Mouse (Mus musculus) C2C12 (cell line): ENCODE measurements at regions not wholly inside any gene's neighbourhood (a gene's known extent, or its start where the extent isn't known, plus 50 kb on each side); places are given as distances from the start of the nearest gene placed in this dataset.

ENCODE experiments used
- H3K27me3 ChIP-seq: one replicate; pipeline ENCODE4 v1.6.1; 2011; ENCODE audit not compliant: control insufficient read depth, insufficient read depth, insufficient read length
- H3K36me3 ChIP-seq: one replicate; pipeline ENCODE4 v1.6.1; 2011; ENCODE audit not compliant: control insufficient read depth, insufficient read depth
- H3K4me3 ChIP-seq: one replicate; pipeline ENCODE4 v1.5.1; 2011; ENCODE audit warnings: mild to moderate bottlenecking, control low read depth; ENCODE audit not compliant: poor library complexity, insufficient read depth, severe bottlenecking
- H3K79me2 ChIP-seq: one replicate; pipeline ENCODE4 v1.6.1; 2011; ENCODE audit not compliant: control insufficient read depth, insufficient read depth
- H3K79me3 ChIP-seq: one replicate; pipeline ENCODE4 v1.6.1; 2011; ENCODE audit warnings: low read depth, control low read depth
- H3ac ChIP-seq: one replicate; pipeline ENCODE3; 2011; ENCODE audit warnings: low read depth; ENCODE audit not compliant: control insufficient read depth, insufficient read length
- CEBPB ChIP-seq: IDR thresholded peaks from one replicate; pipeline ENCODE4 v1.6.1; 2011; ENCODE audit warnings: low read depth, mild to moderate bottlenecking, control low read depth, moderate library complexity
- CTCF ChIP-seq: IDR thresholded peaks from one replicate; pipeline ENCODE4 v1.5.1; 2011; ENCODE audit not compliant: control insufficient read depth, insufficient read depth, insufficient read length
- FOSL1 ChIP-seq: IDR thresholded peaks from one replicate; pipeline ENCODE4 v1.8.0; 2011; ENCODE audit warnings: mild to moderate bottlenecking, low read length; ENCODE audit not compliant: poor library complexity, insufficient read depth, severe bottlenecking
- MAX ChIP-seq: IDR thresholded peaks from one replicate; pipeline ENCODE4 v1.6.1; 2011; ENCODE audit warnings: mild to moderate bottlenecking, control low read depth
- MYOD1 ChIP-seq: IDR thresholded peaks from one replicate; pipeline ENCODE4 v1.6.1; 2011; ENCODE audit warnings: low read depth; ENCODE audit not compliant: control insufficient read depth, insufficient read length
- MYOG ChIP-seq: IDR thresholded peaks from one replicate; pipeline ENCODE4 v1.6.1; 2011; ENCODE audit not compliant: control insufficient read depth, insufficient read length; ENCODE audit errors: extremely low read depth
- USF1 ChIP-seq: IDR thresholded peaks from one replicate; pipeline ENCODE4 v1.6.1; 2011; ENCODE audit warnings: low read depth, mild to moderate bottlenecking, control low read depth, moderate library complexity

- Histone ChIP-seq H3K79me3 (no peaks in the 10 kb centered on the region), H3K4me3 (no peak overlapping the region), H3K27me3 (no peaks in the 10 kb centered on the region), H3K36me3 (no peaks in the 10 kb centered on the region), H3K79me2 (no peaks in the 10 kb centered on the region), H3ac (no peak overlapping the region)
- no peak for TF ChIP-seq MAX
- TF ChIP-seq CEBPB: no peak
- TF ChIP-seq CTCF: no peak
- no peak for TF ChIP-seq MYOD1
- no peak for TF ChIP-seq USF1
- no peak for TF ChIP-seq MYOG
- no peak for TF ChIP-seq FOSL1
These were observed 239.0 kb upstream of the 4930583I09Rik start for GRCm38 (mm10) chr17:65074878-65075277.

- H3K79me2 ChIP-seq: no peaks in the 10 kb centered on the region
- H3K79me3 ChIP-seq: no peaks in the 10 kb centered on the region
- H3K27me3 ChIP-seq: no peaks in the 10 kb centered on the region
- H3K4me3 ChIP-seq: no peak overlapping the region
- TF ChIP-seq USF1: no peak
- TF ChIP-seq FOSL1: no peak
- H3K36me3 ChIP-seq: no peaks in the 10 kb centered on the region
- no peak overlapping the region for H3ac ChIP-seq
These were observed 235.2 kb upstream of the 4930583I09Rik start for GRCm38 (mm10) chr17:65071114-65071513.

GRCm38 (mm10) chr17:65066135-65066534 lies 230.3 kb upstream of the 4930583I09Rik start:
- TF ChIP-seq CEBPB: no peak
- no peak for TF ChIP-seq CTCF
- TF ChIP-seq USF1: no peak
- TF ChIP-seq MAX: no peak
- Histone ChIP-seq H3K4me3 (no peak overlapping the region), H3K36me3 (no peaks in the 10 kb centered on the region), H3K79me2 (no peaks in the 10 kb centered on the region), H3ac (no peak overlapping the region), H3K79me3 (no peaks in the 10 kb centered on the region), H3K27me3 (no peaks in the 10 kb centered on the region)

- TF ChIP-seq FOSL1 (no peak), MAX (no peak), USF1 (no peak), CTCF (no peak), MYOD1 (no peak), CEBPB (no peak), MYOG (no peak)
- H3K27me3 ChIP-seq: no peaks in the 10 kb centered on the region
These were observed 220.2 kb upstream of the 4930583I09Rik start for GRCm38 (mm10) chr17:65056059-65056458.

GRCm38 (mm10) chr17:65049860-65050482 lies 214.1 kb upstream of the 4930583I09Rik start:
- H3K4me3 ChIP-seq: no peak overlapping the region
- no peaks in the 10 kb centered on the region for H3K27me3 ChIP-seq
- no peaks in the 10 kb centered on the region for H3K79me3 ChIP-seq
- TF ChIP-seq CTCF (no peak), CEBPB (no peak), USF1 (no peak), FOSL1 (no peak), MYOD1 (no peak), MAX (no peak), MYOG (no peak)
- H3K79me2 ChIP-seq: no peaks in the 10 kb centered on the region
- H3ac ChIP-seq: no peak overlapping the region
- no peaks in the 10 kb centered on the region for H3K36me3 ChIP-seq

More at GRCm38 (mm10) chr17:65056059-65056458, 220.2 kb upstream of the 4930583I09Rik start:
- no peaks in the 10 kb centered on the region for H3K79me3 ChIP-seq
- no peak overlapping the region for H3K4me3 ChIP-seq
- no peaks in the 10 kb centered on the region for H3K36me3 ChIP-seq
- no peak overlapping the region for H3ac ChIP-seq
- H3K79me2 ChIP-seq: no peaks in the 10 kb centered on the region

- Histone ChIP-seq H3K79me2 (no peaks in the 10 kb centered on the region), H3K79me3 (no peaks in the 10 kb centered on the region)
These were observed 179.9 kb upstream of the 4930583I09Rik start for GRCm38 (mm10) chr17:65015731-65016130.

More at GRCm38 (mm10) chr17:65015731-65016130, 179.9 kb upstream of the 4930583I09Rik start:
- TF ChIP-seq CTCF (no peak), CEBPB (no peak), MAX (no peak), FOSL1 (no peak), MYOG (no peak), USF1 (no peak), MYOD1 (no peak)
- Histone ChIP-seq H3K27me3 (no peaks in the 10 kb centered on the region), H3ac (no peak overlapping the region), H3K36me3 (no peaks in the 10 kb centered on the region), H3K4me3 (no peak overlapping the region)
